Mouse (Mus musculus) midbrain, embryonic 15.5 days (tissue): ENCODE results near the gene Khdrbs1. TPM values are rescaled to one million over a fixed set of nuclear protein-coding genes. Genes with fewer than 3 reads are reported as not detected.
"Not testable (repeated sequence)": the region's sequence is repeated elsewhere in the genome, so short reads cannot be mapped to it uniquely, and the experiment has no call there.

ENCODE experiments used
- ATAC-seq: fragments of 200-750 bp; cut with Nextera tagmentation; replicated peaks from 2 replicates; pipeline ENCODE4 v1.8.0; 2017; ENCODE audit warnings: moderate TSS enrichment
- H3K27ac ChIP-seq: fragments of 300-500 bp; sonication (generic); 2 replicates; pipeline ENCODE4 v1.5.1; 2015; ENCODE audit warnings: mild to moderate bottlenecking, inconsistent platforms
- H3K27me3 ChIP-seq: fragments of 300-500 bp; sonication (generic); replicated peaks from 2 replicates; pipeline ENCODE4 v1.6.1; 2015; ENCODE audit warnings: inconsistent platforms
- H3K36me3 ChIP-seq: fragments of 300-500 bp; sonication (generic); replicated peaks from 2 replicates; pipeline ENCODE4 v1.6.1; 2015; ENCODE audit warnings: inconsistent platforms
- H3K4me1 ChIP-seq: fragments of 300-500 bp; sonication (generic); 2 replicates; pipeline ENCODE4 v1.6.1; 2015; ENCODE audit warnings: inconsistent platforms
- H3K4me2 ChIP-seq: fragments of 300-500 bp; sonication (generic); 2 replicates; pipeline ENCODE4 v1.6.1; 2015; ENCODE audit warnings: inconsistent platforms, mild to moderate bottlenecking, moderate library complexity
- H3K4me3 ChIP-seq: fragments of 300-500 bp; sonication (generic); 2 replicates; pipeline ENCODE4 v1.5.1; 2015; ENCODE audit warnings: mild to moderate bottlenecking, inconsistent platforms
- H3K9ac ChIP-seq: fragments of 300-500 bp; sonication (generic); 2 replicates; pipeline ENCODE4 v1.6.1; 2015; ENCODE audit warnings: mild to moderate bottlenecking, inconsistent platforms
- H3K9me3 ChIP-seq: fragments of 300-500 bp; sonication (generic); 2 replicates; pipeline ENCODE4 v1.6.1; 2016; ENCODE audit warnings: inconsistent platforms
- WGBS: fragments of 180-500 bp; shearing (Covaris S2); methylation state at CpG from one replicate; pipeline ENCODE4 v1.1.7; 2015; ENCODE audit warnings: mixed read lengths; 5-methylcytosine and 5-hydroxymethylcytosine counted together
- polyA plus RNA-seq: library from polyadenylated mRNA; unstranded; fragments of >200 nt; fragmentation: Nextera tagmentation; extraction: Ambion mirVana; gene quantifications from 2 replicates; pipeline ENCODE4 v1.2.1, GENCODE M21; 2015

Khdrbs1 gene
- polyA plus RNA-seq, 1 experiment from 2014 or later: 138 TPM

- H3K4me2 ChIP-seq: peak overlapping the region; percentile 73
- peaks cover 41% of the 10 kb centered on the region for H3K4me1 ChIP-seq
- H3K27me3 ChIP-seq: no peaks in the 10 kb centered on the region
- peak overlapping the region; percentile 95 for H3K27ac ChIP-seq
- peak overlapping the region; percentile 87 for H3K9ac ChIP-seq
- peak overlapping the region; percentile 84 for H3K4me3 ChIP-seq
- peak; percentile 59 for ATAC-seq
- H3K36me3 ChIP-seq: no peaks in the 10 kb centered on the region
- WGBS: under 1% methylated on average over 62 of the region's 62 CpGs
- no peaks in the 10 kb centered on the region for H3K9me3 ChIP-seq
These were observed 691 bp downstream of the Khdrbs1 start for GRCm38 (mm10) chr4:129741251-129741973.

- Histone ChIP-seq H3K9ac (no peak overlapping the region), H3K27me3 (no peaks in the 10 kb centered on the region), H3K4me1 (peaks cover 48% of the 10 kb centered on the region), H3K9me3 (no peaks in the 10 kb centered on the region), H3K4me2 (peak overlapping the region; percentile 73), H3K4me3 (peak overlapping the region; percentile 84), H3K27ac (no peak overlapping the region), H3K36me3 (0 out of 2 replicates have a peak, but pooled peaks cover 3% of the 10 kb centered on the region)
- ATAC-seq: no peak
- 77% methylated on average over 4 of the region's 4 CpGs for WGBS
These were observed 2.9 kb downstream of the Khdrbs1 start for GRCm38 (mm10) chr4:129739111-129739645.

- Histone ChIP-seq H3K4me2 (no peak overlapping the region), H3K9me3 (no peaks in the 10 kb centered on the region), H3K36me3 (0 out of 2 replicates have a peak, but pooled peaks cover 3% of the 10 kb centered on the region), H3K27me3 (no peaks in the 10 kb centered on the region), H3K4me1 (peaks cover 50% of the 10 kb centered on the region), H3K4me3 (no peak overlapping the region), H3K27ac (no peak overlapping the region), H3K9ac (no peak overlapping the region)
- 93% methylated on average over 1 of the region's 1 CpGs for WGBS
- ATAC-seq: no peak
These were observed 5.9 kb downstream of the Khdrbs1 start for GRCm38 (mm10) chr4:129736173-129736572.

- 95% methylated on average over 4 of the region's 4 CpGs for WGBS
- not testable (repeated sequence) for ATAC-seq, H3K27me3 ChIP-seq, H3K36me3 ChIP-seq, H3K4me2 ChIP-seq, H3K9ac ChIP-seq, H3K9me3 ChIP-seq, H3K27ac ChIP-seq, H3K4me3 ChIP-seq
- H3K4me1 ChIP-seq: peaks cover 50% of the 10 kb centered on the region
These were observed 6.6 kb downstream of the Khdrbs1 start for GRCm38 (mm10) chr4:129735485-129735884.

GRCm38 (mm10) chr4:129731423-129731822, 10.7 kb downstream of the Khdrbs1 start:
- no peak overlapping the region for H3K27ac ChIP-seq
- peaks cover 20% of the 10 kb centered on the region for H3K4me1 ChIP-seq
- no peaks in the 10 kb centered on the region for H3K27me3 ChIP-seq
- ATAC-seq: no peak
- peaks cover 12% of the 10 kb centered on the region for H3K36me3 ChIP-seq
- WGBS: 90% methylated on average over 5 of the region's 5 CpGs
- H3K4me2 ChIP-seq: no peak overlapping the region
- no peaks in the 10 kb centered on the region for H3K9me3 ChIP-seq
- no peak overlapping the region for H3K9ac ChIP-seq
- no peak overlapping the region for H3K4me3 ChIP-seq

GRCm38 (mm10) chr4:129716310-129716709, 25.8 kb downstream of the Khdrbs1 start:
- no peaks in the 10 kb centered on the region for H3K4me1 ChIP-seq
- no peak overlapping the region for H3K4me3 ChIP-seq
- no peaks in the 10 kb centered on the region for H3K9me3 ChIP-seq
- H3K4me2 ChIP-seq: no peak overlapping the region
- H3K36me3 ChIP-seq: peaks cover 62% of the 10 kb centered on the region
- 92% methylated on average over 9 of the region's 9 CpGs for WGBS
- no peak overlapping the region for H3K9ac ChIP-seq
- H3K27ac ChIP-seq: no peak overlapping the region
- no peak for ATAC-seq
- H3K27me3 ChIP-seq: no peaks in the 10 kb centered on the region

GRCm38 (mm10) chr4:129709486-129710129, 32.5 kb downstream of the Khdrbs1 start:
- H3K27ac ChIP-seq: peak overlapping the region; percentile 78
- no peaks in the 10 kb centered on the region for H3K9me3 ChIP-seq
- H3K9ac ChIP-seq: 0 out of 2 replicates have a peak overlapping the region, but pooled peaks have one; percentile 6
- ATAC-seq: peak; percentile 90
- no peak overlapping the region for H3K4me3 ChIP-seq
- H3K4me1 ChIP-seq: peaks cover 25% of the 10 kb centered on the region
- no peak overlapping the region for H3K4me2 ChIP-seq
- no peaks in the 10 kb centered on the region for H3K27me3 ChIP-seq
- H3K36me3 ChIP-seq: peaks cover 39% of the 10 kb centered on the region
- WGBS: 29% methylated on average over 8 of the region's 8 CpGs

- Histone ChIP-seq H3K36me3 (peaks cover 30% of the 10 kb centered on the region), H3K4me3 (no peak overlapping the region), H3K9ac (no peak overlapping the region), H3K4me2 (no peak overlapping the region), H3K27me3 (no peaks in the 10 kb centered on the region), H3K9me3 (no peaks in the 10 kb centered on the region), H3K27ac (peak overlapping the region; percentile 78; the same call in 1 of the 2 replicates), H3K4me1 (peaks cover 46% of the 10 kb centered on the region)
- WGBS: 27% methylated on average over 3 of the region's 3 CpGs
- no peak for ATAC-seq
These were observed 35.4 kb downstream of the Khdrbs1 start for GRCm38 (mm10) chr4:129706750-129707149.

- Histone ChIP-seq H3K4me2 (peak overlapping the region; percentile 9; the same call in 1 of the 2 replicates), H3K9me3 (no peaks in the 10 kb centered on the region), H3K4me1 (peaks cover 38% of the 10 kb centered on the region), H3K27ac (peak overlapping the region; percentile 85), H3K36me3 (peaks cover 9% of the 10 kb centered on the region; the same call in 1 of the 2 replicates), H3K4me3 (no peak overlapping the region), H3K27me3 (no peaks in the 10 kb centered on the region), H3K9ac (peak overlapping the region; percentile 9)
- 5% methylated on average over 11 of the region's 11 CpGs for WGBS
- ATAC-seq: peak; percentile 87
These were observed 39.6 kb downstream of the Khdrbs1 start for GRCm38 (mm10) chr4:129702454-129702853.

GRCm38 (mm10) chr4:129701503-129702377, 40.4 kb downstream of the Khdrbs1 start:
- H3K4me1 ChIP-seq: peaks cover 41% of the 10 kb centered on the region
- 41% methylated on average over 17 of the region's 17 CpGs for WGBS
- peak overlapping the region; percentile 85 for H3K27ac ChIP-seq
- peak overlapping the region; percentile 9; the same call in 1 of the 2 replicates for H3K4me2 ChIP-seq
- no peak overlapping the region for H3K4me3 ChIP-seq
- H3K9ac ChIP-seq: peak overlapping the region; percentile 9
- H3K36me3 ChIP-seq: peaks cover 9% of the 10 kb centered on the region; the same call in 1 of the 2 replicates
- H3K27me3 ChIP-seq: no peaks in the 10 kb centered on the region
- peak; percentile 53 for ATAC-seq
- H3K9me3 ChIP-seq: no peaks in the 10 kb centered on the region

GRCm38 (mm10) chr4:129700661-129701060, 41.4 kb downstream of the Khdrbs1 start:
- H3K4me1 ChIP-seq: peaks cover 38% of the 10 kb centered on the region
- not testable (repeated sequence) for H3K27me3 ChIP-seq, ATAC-seq, H3K4me3 ChIP-seq, H3K36me3 ChIP-seq, H3K4me2 ChIP-seq, H3K9me3 ChIP-seq, H3K9ac ChIP-seq
- peak overlapping the region; percentile 85 for H3K27ac ChIP-seq
- 90% methylated on average over 6 of the region's 6 CpGs for WGBS
